8 mouse cellular contexts compared by ENCODE assay signal in genomic region chr9:94482215-94482975, GRCm38 (mm10). TPM values are rescaled to one million over a fixed set of nuclear protein-coding genes. Genes with fewer than 3 reads are reported as not detected.
DNase-seq lines count a peak whose midpoint lies in the region; ATAC-seq and TF ChIP-seq lines count a peak whose summit lies in the region.

No protein-coding gene starts in this region.

- TF ChIP-seq CTCF in left cerebral cortex, adult 2 months (IDR thresholded peaks at IDR 0.05), result no peak
- TF ChIP-seq CTCF in thymus, adult 2 months (IDR thresholded peaks at IDR 0.05; ENCODE audit: borderline replicate concordance, control insufficient read depth, extremely low read depth, insufficient read depth, low read length, poor library complexity), result no peak

- no peaks in the 10 kb centered on the region for H3K27me3 ChIP-seq in neural tube, embryonic 12.5 days (replicated peaks)
- H3K27me3 ChIP-seq in thymus, adult 2 months (ENCODE audit: control insufficient read depth, insufficient read depth, low read length), result no peaks in the 10 kb centered on the region
- H3K27me3 ChIP-seq in liver, embryonic 11.5 days (replicated peaks; ENCODE audit: control insufficient read depth, insufficient read depth, low read length), result no peaks in the 10 kb centered on the region

- H3K4me2 ChIP-seq in neural tube, embryonic 12.5 days (replicated peaks), result no peak overlapping the region
- no peak overlapping the region for H3K4me2 ChIP-seq in liver, embryonic 11.5 days

- no peak overlapping the region; the same call in 1 of the 2 replicates for H3K27ac ChIP-seq in left cerebral cortex, adult 2 months
- H3K27ac ChIP-seq in neural tube, embryonic 12.5 days, result no peak overlapping the region
- no peak overlapping the region for H3K27ac ChIP-seq in thymus, adult 2 months (ENCODE audit: control insufficient read depth, insufficient read depth, low read length)
- no peak overlapping the region for H3K27ac ChIP-seq in liver, embryonic 11.5 days (ENCODE audit: low read depth, low read length)

- ATAC-seq in neural tube, embryonic 12.5 days (ENCODE audit: low FRiP score, low read depth), result peak; percentile 61; the same call in 1 of the 2 replicates
- no peak for ATAC-seq in liver, embryonic 11.5 days (replicated peaks; ENCODE audit: low FRiP score)

- WGBS in neural tube, embryonic 12.5 days, result 78% methylated on average over 10 of the region's 10 CpGs
- 95% methylated on average over 10 of the region's 10 CpGs for WGBS in thymus, adult 2 months
- WGBS in liver, embryonic 11.5 days, result 87% methylated on average over 10 of the region's 10 CpGs

- no peaks in the 10 kb centered on the region for H3K36me3 ChIP-seq in neural tube, embryonic 12.5 days
- no peaks in the 10 kb centered on the region for H3K36me3 ChIP-seq in thymus, adult 2 months (ENCODE audit: control insufficient read depth, insufficient read depth, low read length)
- no peaks in the 10 kb centered on the region for H3K36me3 ChIP-seq in liver, embryonic 11.5 days (ENCODE audit: control insufficient read depth, insufficient read depth, low read length)

- intact Hi-C loops in left cerebral cortex, adult 2 months (cut with DNase I), result no loop called here

- peak; percentile 9 to 40 for DNase-seq in kidney, postnatal 25 days
- DNase-seq in kidney, postnatal 10 days, result no peak
- peak; percentile 60 for DNase-seq in cerebellum, adult 11 months
- peak; percentile 46 to 60 for DNase-seq in frontal cortex, adult 2 months (ENCODE audit: extremely low spot score in 1 of 2, low spot score in 1 of 2)
- peak; percentile 38 to 57 for DNase-seq in left cerebral cortex, adult 2 months (ENCODE audit: extremely low spot score in 1 of 2, low spot score in 2 of 2)
- DNase-seq in thymus, adult 2 months, result no peak
- DNase-seq in liver, embryonic 11.5 days (ENCODE audit: low spot score), result no peak

- TF ChIP-seq POLR2A in thymus, adult 2 months (IDR thresholded peaks at IDR 0.05; ENCODE audit: control insufficient read depth, extremely low read depth, insufficient read depth, low read length, poor library complexity), result no peak

- no peaks in the 10 kb centered on the region for H3K9me3 ChIP-seq in neural tube, embryonic 12.5 days
- no peaks in the 10 kb centered on the region for H3K9me3 ChIP-seq in liver, embryonic 11.5 days (ENCODE audit: control insufficient read depth, low read length)

- no peaks in the 10 kb centered on the region for H3K4me1 ChIP-seq in neural tube, embryonic 12.5 days
- H3K4me1 ChIP-seq in thymus, adult 2 months (replicated peaks; ENCODE audit: control insufficient read depth, insufficient read depth, low read length), result no peaks in the 10 kb centered on the region
- no peaks in the 10 kb centered on the region for H3K4me1 ChIP-seq in liver, embryonic 11.5 days (replicated peaks; ENCODE audit: control insufficient read depth, insufficient read depth, low read length)

- no peak overlapping the region for H3K4me3 ChIP-seq in left cerebral cortex, adult 2 months
- no peak overlapping the region for H3K4me3 ChIP-seq in neural tube, embryonic 12.5 days
- no peak overlapping the region for H3K4me3 ChIP-seq in thymus, adult 2 months (ENCODE audit: control insufficient read depth, insufficient read depth, low read length)
- no peak overlapping the region for H3K4me3 ChIP-seq in liver, embryonic 11.5 days (ENCODE audit: low read depth, low read length)

- H3K9ac ChIP-seq in neural tube, embryonic 12.5 days, result no peak overlapping the region
- no peak overlapping the region for H3K9ac ChIP-seq in liver, embryonic 11.5 days (ENCODE audit: low read depth, low read length)

RNA-seq across cellular contexts. Expression of gene 1190002N15Rik, which starts 55.5 kb away (rescaled TPM):
- 36.6 and 37.6 TPM in 2 replicates for polyA plus RNA-seq in frontal cortex, adult 2 months (2012; rRNA removed)
- total RNA-seq in left cerebral cortex, adult 2 months (2021), result 10 to 100 TPM; 32.8 to 40.1 TPM
- polyA plus RNA-seq in neural tube, embryonic 12.5 days (2016; fragmentation: Nextera tagmentation; extraction: Ambion mirVana), result 27.4 and 30.4 TPM in 2 replicates
- 22.4 and 26.8 TPM in 2 replicates for polyA plus RNA-seq in thymus, adult 2 months (2012; rRNA removed)
- 18.9 and 19.7 TPM in 2 replicates for polyA plus RNA-seq in liver, embryonic 11.5 days (2014; fragmentation: Nextera tagmentation; extraction: Ambion mirVana)

Comparison
In these comparisons a context has a peak if more than half of its experiments do, and no peak if none do; other contexts are left out.
1. DNase-seq: peak in kidney, postnatal 25 days (2 of 2), cerebellum, adult 11 months (single experiment), frontal cortex, adult 2 months (2 of 2) and left cerebral cortex, adult 2 months (2 of 2); none in kidney, postnatal 10 days (single experiment), thymus, adult 2 months (single experiment) and liver, embryonic 11.5 days (single experiment).